Mouse (Mus musculus) CH12.LX (cell line): Measurements from ENCODE around the gene H2-M10.2. TPM values are rescaled to one million over a fixed set of nuclear protein-coding genes. Genes with fewer than 3 reads are reported as not detected.

Experiments used
- DNase-seq: peaks from one replicate; pipeline ENCODE4 v3.0.0-alpha.2; 2013; ENCODE audit errors: extremely low read depth
- H3K27ac ChIP-seq: 2 replicates; pipeline ENCODE4 v1.5.1; 2012; ENCODE audit warnings: low read depth, mild to moderate bottlenecking, control low read depth, moderate library complexity; ENCODE audit not compliant: insufficient read depth
- H3K27me3 ChIP-seq: replicated peaks from 2 replicates; pipeline ENCODE3; 2012; ENCODE audit warnings: inconsistent platforms
- H3K36me3 ChIP-seq, 2 experiments: replicated peaks in 1 of 2; 2 replicates each; pipeline versions ENCODE3 to v1.6.1; 2012; ENCODE audit warnings: inconsistent platforms in 1 of 2, low read length in 1 of 2, mild to moderate bottlenecking in 1 of 2, mixed read lengths in 1 of 2, moderate library complexity in 1 of 2; ENCODE audit not compliant: control insufficient read depth in 1 of 2, insufficient read depth in 1 of 2
- H3K4me1 ChIP-seq, 2 experiments: 2 replicates each; pipeline ENCODE4 v1.6.1; 2012; ENCODE audit warnings: inconsistent platforms in 1 of 2, moderate library complexity in 1 of 2; ENCODE audit not compliant: insufficient read depth in 2 of 2, control insufficient read depth in 1 of 2
- H3K4me2 ChIP-seq: 2 replicates; pipeline ENCODE4 v1.6.1; 2012; ENCODE audit warnings: low read depth, mild to moderate bottlenecking, control low read depth; ENCODE audit not compliant: poor library complexity, insufficient read depth, severe bottlenecking
- H3K4me3 ChIP-seq, 3 experiments: fragments of 150-350 bp in 1 of 3; sonication (generic) in 1 of 3; replicated peaks in 1 of 3; 2 replicates each; pipeline versions ENCODE3 to v1.5.1; 2011 to 2012; ENCODE audit warnings: low read depth in 2 of 3, low read length in 2 of 3, mild to moderate bottlenecking in 2 of 3, moderate library complexity in 2 of 3, control low read depth in 1 of 3, improper control_type of control experiment in 1 of 3, inconsistent platforms in 1 of 3, mixed read lengths in 1 of 3; ENCODE audit not compliant: poor library complexity in 1 of 3
- H3K79me2 ChIP-seq: replicated peaks from 2 replicates; pipeline ENCODE4 v1.6.1; 2012; ENCODE audit warnings: mild to moderate bottlenecking, moderate library complexity; ENCODE audit not compliant: control insufficient read depth, poor library complexity, insufficient read depth, severe bottlenecking; ENCODE audit errors: extremely low read depth
- H3K9ac ChIP-seq: 2 replicates; pipeline ENCODE4 v1.6.1; 2012; ENCODE audit warnings: low read depth, mild to moderate bottlenecking, control low read depth, moderate library complexity; ENCODE audit not compliant: insufficient read depth
- H3K9me3 ChIP-seq: replicated peaks from 2 replicates; pipeline ENCODE3; 2012; ENCODE audit warnings: low read length, inconsistent platforms, mixed read lengths
- BHLHE40 ChIP-seq: IDR thresholded peaks from 2 replicates; pipeline ENCODE4 v1.6.1; 2011; ENCODE audit warnings: mild to moderate bottlenecking, low read depth, low read length, improper control_type of control experiment
- CTCF ChIP-seq, 2 experiments: IDR thresholded peaks in 1 of 2; conservative IDR thresholded peaks in 1 of 2; 2 replicates each; pipeline ENCODE4 v1.5.1; 2011 to 2012; ENCODE audit warnings: low read depth in 2 of 2, low read length in 2 of 2, improper control_type of control experiment in 1 of 2, inconsistent platforms in 1 of 2, mild to moderate bottlenecking in 1 of 2, moderate library complexity in 1 of 2
- ELF1 ChIP-seq: IDR thresholded peaks from 2 replicates; pipeline ENCODE4 v1.6.1; 2014; ENCODE audit warnings: low read depth, mild to moderate bottlenecking, inconsistent platforms, low read length, improper control_type of control experiment
- HCFC1 ChIP-seq: IDR thresholded peaks from 2 replicates; pipeline ENCODE4 v1.6.1; 2012; ENCODE audit warnings: low read depth, mild to moderate bottlenecking, inconsistent platforms, low read length, improper control_type of control experiment
- IRF4 ChIP-seq: IDR thresholded peaks from 2 replicates; pipeline ENCODE4 v1.6.1; 2014; ENCODE audit warnings: low read depth, mild to moderate bottlenecking, inconsistent platforms, low read length, improper control_type of control experiment
- JUND ChIP-seq: conservative IDR thresholded peaks from 2 replicates; pipeline ENCODE4 v1.6.1; 2011; ENCODE audit warnings: low read depth, low read length, improper control_type of control experiment
- KAT2A ChIP-seq: IDR thresholded peaks from 2 replicates; pipeline ENCODE4 v1.6.1; 2012; ENCODE audit warnings: low read length, improper control_type of control experiment, inconsistent platforms; ENCODE audit not compliant: insufficient replicate concordance
- MAFK ChIP-seq: IDR thresholded peaks from 2 replicates; pipeline ENCODE4 v1.6.1; 2011; ENCODE audit warnings: low read length, improper control_type of control experiment; ENCODE audit not compliant: insufficient replicate concordance
- MAX ChIP-seq: IDR thresholded peaks from 2 replicates; pipeline ENCODE4 v1.6.1; 2011; ENCODE audit warnings: low read length, improper control_type of control experiment
- MAZ ChIP-seq: IDR thresholded peaks from 2 replicates; pipeline ENCODE4 v1.6.1; 2012; ENCODE audit warnings: low read depth, mild to moderate bottlenecking, inconsistent platforms, low read length, improper control_type of control experiment, moderate library complexity
- NELFE ChIP-seq: IDR thresholded peaks from 2 replicates; pipeline ENCODE4 v1.6.1; 2011; ENCODE audit warnings: low read depth, low read length, improper control_type of control experiment
- RAD21 ChIP-seq: IDR thresholded peaks from 2 replicates; pipeline ENCODE4 v1.6.1; 2011; ENCODE audit warnings: low read depth, mild to moderate bottlenecking, low read length, improper control_type of control experiment, moderate library complexity
- RCOR1 ChIP-seq: conservative IDR thresholded peaks from 2 replicates; pipeline ENCODE4 v1.6.1; 2012; ENCODE audit warnings: low read depth, mild to moderate bottlenecking, inconsistent platforms, low read length, improper control_type of control experiment
- TBP ChIP-seq: conservative IDR thresholded peaks from 2 replicates; pipeline ENCODE4 v1.6.1; 2011; ENCODE audit warnings: low read depth, low read length, improper control_type of control experiment
- USF2 ChIP-seq: conservative IDR thresholded peaks from 2 replicates; pipeline ENCODE4 v1.6.1; 2011; ENCODE audit warnings: low read depth, low read length, improper control_type of control experiment
- ZNF384 ChIP-seq: IDR thresholded peaks from 2 replicates; pipeline ENCODE4 v1.6.1; 2012; ENCODE audit warnings: low read depth, low read length, improper control_type of control experiment, inconsistent platforms
- dilution Hi-C: fragments of 300-500 bp; cut with MboI; formaldehyde crosslinking; loops from 2 replicates; pipeline ENCODE4 v1.14.3; 2020; ENCODE audit warnings: low sequenced_read_pairs; ENCODE audit not compliant: extremely low pct_unique_long_range_greater_than_20kb, extremely low pct_ligation_motif_present
- in situ Hi-C: fragments of 300-500 bp; cut with MboI; formaldehyde crosslinking; loops from 3 replicates; pipeline ENCODE4 v1.14.3; 2019; ENCODE audit warnings: low sequenced_read_pairs, low pct_ligation_motif_present, low pct_unique_long_range_greater_than_20kb, mixed read lengths
- polyA plus RNA-seq: library from polyadenylated mRNA; unstranded; fragments of >175 nt; gene quantifications from 2 replicates; pipeline ENCODE4 v1.2.1, GENCODE M21; 2012; ENCODE audit warnings: low read depth; ENCODE audit not compliant: insufficient read length
- total RNA-seq, 2 experiments: library from RNA; depleted of rRNA; stranded (reverse); fragments of 300-350 nt in 1 of 2; fragments of >200 nt in 1 of 2; gene quantifications; 2 replicates each; pipeline ENCODE4 v1.2.3; 2012 to 2014

H2-M10.2 gene
- total and polyA plus RNA-seq, 3 experiments, result 6.0 TPM; not detected in 2

GRCm38 (mm10) chr17:36248886-36249285, 37.4 kb downstream of the H2-M10.2 start:
- DNase-seq, result no peak
- Histone ChIP-seq H3K9me3 (no peaks in the 10 kb centered on the region), H3K4me1 (no peaks in the 10 kb centered on the region), H3K36me3 (no peaks in the 10 kb centered on the region), H3K9ac (no peak overlapping the region), H3K79me2 (no peaks in the 10 kb centered on the region), H3K4me3 (no peak overlapping the region), H3K4me2 (no peak overlapping the region), H3K27me3 (no peaks in the 10 kb centered on the region), H3K27ac (no peak overlapping the region)
- in situ Hi-C loops, result no loop called here
- no peak for TF ChIP-seq USF2
- no peak for TF ChIP-seq MAZ
- TF ChIP-seq RCOR1, result no peak
- TF ChIP-seq MAX, result no peak
- no peak for TF ChIP-seq ZNF384
- TF ChIP-seq ELF1, result no peak
- no peak for TF ChIP-seq RAD21
- dilution Hi-C loops, result no loop called here

- H3K27ac ChIP-seq, result no peak overlapping the region
- H3K4me1 ChIP-seq, result no peaks in the 10 kb centered on the region
- no peak for DNase-seq
- TF ChIP-seq KAT2A (no peak), MAFK (no peak), RCOR1 (no peak), JUND (no peak), IRF4 (no peak), CTCF (conservative IDR thresholded peaks at IDR 0.05 in 1 of 2, IDR thresholded peaks at IDR 0.05 in 1 of 2; ENCODE audit: low read depth in 2 of 2, low read length in 2 of 2) (peak in 1 of 2 experiments; percentile 33; a peak in 2 of 4 replicates), BHLHE40 (0 out of 2 replicates have a peak, but pooled peaks have one; percentile 15), TBP (no peak), HCFC1 (no peak), NELFE (no peak), RAD21 (no peak; the same call in none of the 2 replicates)
- in situ Hi-C loops, result no loop called here
- dilution Hi-C loops, result no loop called here
- H3K4me2 ChIP-seq, result no peak overlapping the region
- no peaks in the 10 kb centered on the region for H3K79me2 ChIP-seq
- H3K27me3 ChIP-seq, result peaks cover 14% of the 10 kb centered on the region
- no peaks in the 10 kb centered on the region for H3K9me3 ChIP-seq
- no peak overlapping the region for H3K9ac ChIP-seq
- H3K36me3 ChIP-seq, result no peaks in the 10 kb centered on the region
- no peak overlapping the region for H3K4me3 ChIP-seq
Measured at GRCm38 (mm10) chr17:36245741-36246140, 40.5 kb downstream of the H2-M10.2 start.
